Mouse (Mus musculus) kidney, postnatal 0 days (tissue): ENCODE measurements at regions not wholly inside any gene's neighbourhood (a gene's known extent, or its start where the extent isn't known, plus 50 kb on each side); places are given as distances from the start of the nearest gene placed in this dataset.

Source experiments
- ATAC-seq: fragments of 200-750 bp; cut with Nextera tagmentation; replicated peaks from 2 replicates; pipeline ENCODE4 v1.8.0; 2017; ENCODE audit warnings: low read depth, moderate number of reproducible peaks, moderate TSS enrichment, moderate library complexity; ENCODE audit not compliant: low FRiP score
- DNase-seq: peaks from one replicate; pipeline ENCODE4 v3.0.0-alpha.2; 2016; ENCODE audit warnings: low spot score
- H3K27ac ChIP-seq: fragments of 300-500 bp; sonication (generic); 2 replicates; pipeline ENCODE4 v1.5.1; 2014; ENCODE audit warnings: mild to moderate bottlenecking
- H3K27me3 ChIP-seq: fragments of 300-500 bp; sonication (generic); 2 replicates; pipeline ENCODE4 v1.6.1; 2014; ENCODE audit warnings: low read length, mixed read lengths; ENCODE audit not compliant: insufficient read depth
- H3K36me3 ChIP-seq: fragments of 300-500 bp; sonication (generic); 2 replicates; pipeline ENCODE4 v1.6.1; 2014; ENCODE audit warnings: low read length, mixed read lengths; ENCODE audit not compliant: insufficient read depth
- H3K4me1 ChIP-seq: fragments of 300-500 bp; sonication (generic); replicated peaks from 2 replicates; pipeline ENCODE4 v1.6.1; 2014; ENCODE audit warnings: antibody characterized with exemption, low read length, mixed read lengths; ENCODE audit not compliant: insufficient read depth
- H3K4me2 ChIP-seq: fragments of 300-500 bp; sonication (generic); 2 replicates; pipeline ENCODE4 v1.6.1; 2014; ENCODE audit warnings: mild to moderate bottlenecking, low read length, moderate library complexity, mixed read lengths
- H3K4me3 ChIP-seq: fragments of 300-500 bp; sonication (generic); replicated peaks from 2 replicates; pipeline ENCODE4 v1.5.1; 2014; ENCODE audit warnings: low read depth, low read length
- H3K9ac ChIP-seq: fragments of 300-500 bp; sonication (generic); 2 replicates; pipeline ENCODE4 v1.6.1; 2014; ENCODE audit warnings: low read depth, low read length
- H3K9me3 ChIP-seq: fragments of 300-500 bp; sonication (generic); replicated peaks from 2 replicates; pipeline ENCODE4 v1.6.1; 2016; ENCODE audit warnings: low read length, inconsistent platforms, mixed read lengths
- CTCF ChIP-seq: IDR thresholded peaks from 2 replicates; pipeline ENCODE4 v1.5.1; 2016; ENCODE audit warnings: antibody characterized with exemption, low read depth, mild to moderate bottlenecking, moderate library complexity
- WGBS: fragments of 180-500 bp; shearing (Covaris S2); extraction: QIAGEN DNeasy Blood & Tissue Kit; methylation state at CpG from one replicate; pipeline ENCODE4 v1.1.7; 2014; 5-methylcytosine and 5-hydroxymethylcytosine counted together

- no peaks in the 10 kb centered on the region for H3K27me3 ChIP-seq
- no peak for DNase-seq
- TF ChIP-seq CTCF = no peak
- H3K4me1 ChIP-seq = no peaks in the 10 kb centered on the region
- H3K4me3 ChIP-seq = no peak overlapping the region
- no peaks in the 10 kb centered on the region for H3K9me3 ChIP-seq
- 81% methylated on average over 2 of the region's 2 CpGs for WGBS
- ATAC-seq = no peak
- no peak overlapping the region for H3K4me2 ChIP-seq
- no peak overlapping the region for H3K27ac ChIP-seq
- no peak overlapping the region for H3K9ac ChIP-seq
- H3K36me3 ChIP-seq = no peaks in the 10 kb centered on the region
These were observed 802.1 kb downstream of the Nr2f2 start for GRCm38 (mm10) chr7:69564432-69564831.

- Histone ChIP-seq H3K27me3 (no peaks in the 10 kb centered on the region), H3K27ac (no peak overlapping the region), H3K4me2 (no peak overlapping the region), H3K9me3 (no peaks in the 10 kb centered on the region), H3K36me3 (no peaks in the 10 kb centered on the region), H3K4me3 (no peak overlapping the region), H3K9ac (no peak overlapping the region), H3K4me1 (no peaks in the 10 kb centered on the region)
- DNase-seq = no peak
- ATAC-seq = no peak
- 62% methylated on average over 8 of the region's 8 CpGs for WGBS
- TF ChIP-seq CTCF = no peak
These were observed 805.7 kb upstream of the Arrdc4 start for GRCm38 (mm10) chr7:69554776-69555175.

GRCm38 (mm10) chr7:69553981-69554380 is 804.9 kb upstream of the Arrdc4 start:
- DNase-seq (no peak), ATAC-seq (no peak)
- Histone ChIP-seq H3K9ac (no peak overlapping the region), H3K36me3 (no peaks in the 10 kb centered on the region), H3K4me2 (no peak overlapping the region), H3K27ac (no peak overlapping the region), H3K4me1 (no peaks in the 10 kb centered on the region), H3K9me3 (no peaks in the 10 kb centered on the region), H3K4me3 (no peak overlapping the region), H3K27me3 (no peaks in the 10 kb centered on the region)
- 82% methylated on average over 6 of the region's 6 CpGs for WGBS
- TF ChIP-seq CTCF = no peak

GRCm38 (mm10) chr7:69536072-69536471 is 787.0 kb upstream of the Arrdc4 start:
- no peaks in the 10 kb centered on the region for H3K36me3 ChIP-seq
- DNase-seq (no peak), ATAC-seq (no peak)
- no peak overlapping the region for H3K27ac ChIP-seq
- no peaks in the 10 kb centered on the region for H3K4me1 ChIP-seq
- no peaks in the 10 kb centered on the region for H3K27me3 ChIP-seq
- H3K4me3 ChIP-seq = no peak overlapping the region
- H3K9ac ChIP-seq = no peak overlapping the region
- H3K4me2 ChIP-seq = no peak overlapping the region
- 80% methylated on average over 1 of the region's 1 CpGs for WGBS
- no peaks in the 10 kb centered on the region for H3K9me3 ChIP-seq
- no peak for TF ChIP-seq CTCF

GRCm38 (mm10) chr7:69513966-69514365 is 764.9 kb upstream of the Arrdc4 start:
- Histone ChIP-seq H3K4me1 (no peaks in the 10 kb centered on the region), H3K4me3 (no peak overlapping the region), H3K9ac (no peak overlapping the region), H3K9me3 (no peaks in the 10 kb centered on the region), H3K27me3 (no peaks in the 10 kb centered on the region), H3K4me2 (no peak overlapping the region), H3K27ac (no peak overlapping the region), H3K36me3 (no peaks in the 10 kb centered on the region)
- no peak for DNase-seq
- no peak for ATAC-seq
- WGBS = 76% methylated on average over 2 of the region's 2 CpGs
- no peak for TF ChIP-seq CTCF

GRCm38 (mm10) chr7:69510389-69510788 is 761.3 kb upstream of the Arrdc4 start:
- Histone ChIP-seq H3K9ac (no peak overlapping the region), H3K9me3 (no peaks in the 10 kb centered on the region), H3K36me3 (no peaks in the 10 kb centered on the region), H3K4me2 (no peak overlapping the region), H3K27ac (no peak overlapping the region), H3K27me3 (no peaks in the 10 kb centered on the region), H3K4me3 (no peak overlapping the region), H3K4me1 (no peaks in the 10 kb centered on the region)
- TF ChIP-seq CTCF = no peak
- WGBS = 83% methylated on average over 8 of the region's 8 CpGs
- DNase-seq = no peak
- ATAC-seq = no peak
